Mouse (Mus musculus): ENCODE measurements around the gene Mbnl1. TPM values are rescaled to one million over a fixed set of nuclear protein-coding genes. Genes with fewer than 3 reads are reported as not detected.

Mbnl1 gene
- polyA plus RNA-seq, 1 experiment = 20.3 TPM

DNA sequence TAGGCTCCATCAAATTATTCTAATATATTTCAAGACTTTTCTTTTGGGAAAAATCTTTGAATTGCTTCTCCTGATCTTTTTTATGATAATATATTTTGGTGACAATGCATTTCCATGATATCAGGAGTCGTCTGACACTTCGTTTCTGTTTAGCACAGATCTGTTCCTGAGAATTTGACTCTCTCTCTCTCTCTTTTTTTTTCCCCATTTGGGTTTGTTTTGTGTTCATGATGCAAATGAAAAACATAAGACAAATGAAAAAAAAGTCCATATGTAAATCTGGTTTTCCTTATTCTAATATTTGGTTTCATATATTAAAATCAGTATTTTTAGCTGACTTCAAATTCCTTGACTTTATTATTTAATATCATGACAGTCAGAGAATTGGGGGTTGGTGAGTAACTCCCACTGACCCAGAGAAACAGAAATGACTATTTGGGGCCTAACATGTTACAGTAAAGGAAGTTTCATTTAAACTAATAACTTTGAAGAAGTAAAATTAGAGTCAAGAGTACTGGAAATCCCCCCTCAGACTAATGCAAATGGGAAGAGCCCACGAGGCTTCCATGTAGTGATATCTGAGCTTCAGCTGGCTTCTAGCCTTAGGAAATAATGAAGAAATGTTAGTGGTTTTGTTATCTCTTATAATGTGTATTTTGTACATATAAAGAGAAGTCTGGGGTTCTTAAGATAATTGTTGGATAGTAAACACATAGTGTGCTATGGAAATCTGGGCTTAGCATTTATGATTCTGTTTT, 65.8 kb downstream of the Mbnl1 start:
- Histone ChIP-seq H3K36me3 (replicated peaks; ENCODE audit: low read length) (peaks cover 43% of the 10 kb centered on the region), H3K27me3 (replicated peaks) (no peaks in the 10 kb centered on the region), H3K9me3 (no peaks in the 10 kb centered on the region), H3K4me1 (peaks cover 90% of the 10 kb centered on the region), H3K4me3 (replicated peaks) (peak overlapping the region; percentile 73)
- TF ChIP-seq FLI1 (IDR thresholded peaks at IDR 0.05; ENCODE audit: low read length) = no peak
- TF ChIP-seq GATA1 (IDR thresholded peaks at IDR 0.05; ENCODE audit: borderline replicate concordance, low read length) = no peak

DNA sequence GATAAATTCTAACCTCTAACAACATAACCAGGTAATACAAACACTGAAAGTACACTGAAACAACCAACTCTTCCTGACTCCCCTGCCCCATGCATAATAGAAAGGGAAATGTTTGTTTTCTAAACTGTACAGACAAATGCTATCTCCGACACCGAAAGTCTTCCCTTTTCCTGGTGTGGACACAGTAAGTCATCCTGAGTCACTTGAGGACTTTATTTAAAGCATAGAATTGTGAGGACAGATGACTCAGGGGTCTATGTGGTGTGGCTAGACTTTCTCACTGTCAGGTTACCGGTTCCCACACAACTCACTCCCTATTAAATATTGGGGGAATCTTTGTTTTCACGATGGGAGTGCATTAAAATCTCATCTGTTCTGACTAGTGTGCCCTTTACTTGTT, 68.5 kb downstream of the Mbnl1 start:
- H3K4me1 ChIP-seq = peaks cover 85% of the 10 kb centered on the region
- peaks cover 42% of the 10 kb centered on the region for H3K36me3 ChIP-seq (replicated peaks; ENCODE audit: low read length)
- H3K4me3 ChIP-seq (replicated peaks) = peak overlapping the region; percentile 75
- H3K9me3 ChIP-seq = no peaks in the 10 kb centered on the region
- H3K27me3 ChIP-seq (replicated peaks) = no peaks in the 10 kb centered on the region
- TF ChIP-seq FLI1 (IDR thresholded peaks at IDR 0.05; ENCODE audit: low read length) = no peak
- TF ChIP-seq GATA1 (IDR thresholded peaks at IDR 0.05; ENCODE audit: borderline replicate concordance, low read length) = no peak; the same call in 2 of the 3 replicates

DNA sequence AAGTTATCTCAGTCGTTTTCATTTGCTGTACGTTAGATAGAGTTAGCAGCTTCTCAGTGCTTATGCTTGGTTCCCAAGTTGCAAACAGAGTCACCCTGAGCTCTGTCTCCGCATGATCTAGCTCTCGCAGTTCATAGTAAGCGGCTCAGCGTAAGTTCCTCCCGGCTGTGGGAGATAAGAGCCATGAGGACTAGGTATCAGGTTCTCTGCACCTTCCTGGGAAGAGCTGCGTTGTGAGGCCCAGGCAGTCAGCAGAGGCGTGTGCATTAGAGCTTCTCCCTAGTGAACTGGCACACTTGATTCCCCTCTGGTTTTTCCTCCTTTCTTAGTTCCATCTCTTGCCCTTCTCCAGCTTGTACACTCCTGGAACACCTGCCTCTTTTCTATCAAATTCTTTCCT, 73.6 kb downstream of the Mbnl1 start:
- Histone ChIP-seq H3K27me3 (replicated peaks) (no peaks in the 10 kb centered on the region), H3K36me3 (replicated peaks; ENCODE audit: low read length) (peaks cover 83% of the 10 kb centered on the region), H3K9me3 (no peaks in the 10 kb centered on the region), H3K4me1 (peaks cover 87% of the 10 kb centered on the region), H3K4me3 (replicated peaks) (peak overlapping the region; percentile 47)
- no peak for TF ChIP-seq FLI1 (IDR thresholded peaks at IDR 0.05; ENCODE audit: low read length)
- TF ChIP-seq GATA1 (IDR thresholded peaks at IDR 0.05; ENCODE audit: borderline replicate concordance, low read length) = no peak

DNA sequence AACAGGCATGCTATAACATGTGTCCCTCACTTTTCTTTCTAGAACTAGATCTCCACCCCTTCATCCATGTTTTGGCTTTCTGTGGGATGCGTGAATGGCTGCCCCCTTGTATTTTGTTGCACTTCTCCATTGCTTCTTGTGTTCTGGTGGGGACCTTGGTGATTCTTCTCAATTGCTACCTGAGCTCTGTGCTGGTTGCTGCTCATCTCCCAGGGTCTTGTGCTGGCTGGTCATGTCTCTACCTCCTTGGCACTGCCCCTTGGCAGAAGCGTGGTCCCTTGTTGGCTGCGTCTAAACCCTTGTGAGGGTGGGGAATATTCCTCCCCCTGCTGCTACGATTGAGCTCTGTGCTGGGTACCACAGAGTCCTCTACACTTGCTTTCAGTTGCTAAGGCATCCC, 74.3 kb downstream of the Mbnl1 start:
- Histone ChIP-seq H3K27me3 (replicated peaks) (no peaks in the 10 kb centered on the region), H3K9me3 (no peaks in the 10 kb centered on the region), H3K4me1 (peaks cover 86% of the 10 kb centered on the region), H3K36me3 (replicated peaks; ENCODE audit: low read length) (peaks cover 89% of the 10 kb centered on the region), H3K4me3 (replicated peaks) (peak overlapping the region; percentile 33)
- TF ChIP-seq GATA1 (IDR thresholded peaks at IDR 0.05; ENCODE audit: borderline replicate concordance, low read length) = no peak
- TF ChIP-seq FLI1 (IDR thresholded peaks at IDR 0.05; ENCODE audit: low read length) = no peak

DNA sequence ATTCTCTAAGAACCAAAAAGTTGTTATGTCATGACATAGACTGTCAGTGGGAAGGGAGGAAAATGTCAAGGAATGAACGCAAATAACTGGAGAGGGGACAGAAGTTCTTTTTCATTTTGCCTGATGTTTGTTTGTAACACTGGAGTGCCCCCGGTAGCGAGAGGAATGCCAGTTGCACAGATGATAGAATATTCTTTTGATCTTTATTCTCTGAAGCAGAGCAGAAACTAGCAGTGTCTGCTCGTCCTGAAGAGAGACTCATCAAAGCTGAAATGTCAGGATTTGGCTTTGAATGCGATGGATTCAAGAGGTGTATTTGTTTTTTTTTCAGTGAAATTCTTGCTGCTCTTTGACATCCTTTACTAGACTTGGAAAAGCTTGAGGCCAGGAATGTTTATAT, 77.9 kb downstream of the Mbnl1 start:
- H3K27me3 ChIP-seq (replicated peaks) = no peaks in the 10 kb centered on the region
- no peaks in the 10 kb centered on the region for H3K9me3 ChIP-seq
- peaks cover 82% of the 10 kb centered on the region for H3K36me3 ChIP-seq (replicated peaks; ENCODE audit: low read length)
- peaks cover 79% of the 10 kb centered on the region for H3K4me1 ChIP-seq
- no peak for TF ChIP-seq FLI1 (IDR thresholded peaks at IDR 0.05; ENCODE audit: low read length)
- no peak for TF ChIP-seq GATA1 (IDR thresholded peaks at IDR 0.05; ENCODE audit: borderline replicate concordance, low read length)
- no peak overlapping the region for H3K4me3 ChIP-seq (replicated peaks)

DNA sequence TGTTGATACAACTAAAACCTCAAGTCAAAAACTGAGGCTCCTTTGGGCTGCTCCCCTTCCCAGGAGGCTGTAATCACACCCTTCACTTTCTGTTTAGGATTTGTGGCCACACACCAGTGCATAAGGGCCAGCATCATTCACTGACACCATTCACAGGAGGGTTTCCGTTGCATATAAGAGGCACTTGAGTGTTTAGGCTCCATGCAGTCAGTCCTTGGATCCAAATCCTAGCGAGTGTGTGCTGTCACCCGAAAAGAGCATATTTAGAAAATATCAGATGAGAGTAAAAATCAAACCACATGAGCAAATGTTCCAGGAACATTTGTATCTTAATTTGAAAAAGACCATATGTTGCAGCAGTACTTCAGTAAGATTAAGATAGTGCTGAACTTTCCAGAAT, 79.0 kb downstream of the Mbnl1 start:
- Histone ChIP-seq H3K4me1 (peaks cover 78% of the 10 kb centered on the region), H3K9me3 (no peaks in the 10 kb centered on the region), H3K4me3 (replicated peaks) (no peak overlapping the region), H3K27me3 (replicated peaks) (no peaks in the 10 kb centered on the region), H3K36me3 (replicated peaks; ENCODE audit: low read length) (peaks cover 83% of the 10 kb centered on the region)
- TF ChIP-seq FLI1 (IDR thresholded peaks at IDR 0.05; ENCODE audit: low read length) = no peak
- TF ChIP-seq GATA1 (IDR thresholded peaks at IDR 0.05; ENCODE audit: borderline replicate concordance, low read length) = no peak

DNA sequence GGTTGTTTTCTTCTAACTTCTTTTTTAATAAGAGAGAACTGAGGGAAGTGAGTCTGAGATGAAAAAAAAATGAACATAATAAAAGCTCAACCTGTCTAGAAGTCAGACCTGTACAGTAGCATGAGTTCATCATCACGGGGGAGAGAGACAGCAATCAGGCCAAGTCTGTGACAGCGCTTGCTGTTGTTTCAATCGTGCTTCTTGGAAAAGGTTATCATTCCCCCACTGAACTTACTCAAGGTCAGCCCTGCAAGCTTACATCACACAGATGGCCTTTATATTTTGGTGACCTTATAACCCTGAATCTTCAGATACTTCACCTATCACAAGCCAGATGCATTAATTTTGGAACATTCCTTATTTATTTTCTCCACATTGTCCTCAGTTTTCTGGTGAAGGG, 80.4 kb downstream of the Mbnl1 start:
- H3K36me3 ChIP-seq (replicated peaks; ENCODE audit: low read length) = peaks cover 81% of the 10 kb centered on the region

DNA sequence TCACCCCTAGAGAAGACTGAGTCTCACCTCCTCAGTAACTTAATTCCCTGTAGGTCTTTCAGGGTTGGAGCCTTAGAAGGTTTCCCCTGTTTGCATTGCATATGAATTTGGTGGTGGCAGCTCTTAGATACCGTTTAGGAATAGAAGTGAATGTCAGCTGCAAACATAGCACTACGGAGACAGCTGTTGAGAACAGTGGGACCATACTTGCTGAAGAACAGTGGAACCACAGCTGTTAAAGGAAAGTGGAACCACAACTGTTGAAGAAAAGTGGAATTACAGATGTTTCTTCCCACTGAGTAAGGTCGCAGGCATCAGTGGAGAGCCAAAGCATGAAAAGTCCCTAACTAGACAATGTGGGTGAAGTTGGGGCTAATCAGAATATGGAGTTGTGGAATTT, 84.0 kb downstream of the Mbnl1 start:
- peaks cover 80% of the 10 kb centered on the region for H3K36me3 ChIP-seq (replicated peaks; ENCODE audit: low read length)
- H3K9me3 ChIP-seq = no peaks in the 10 kb centered on the region
- no peak for TF ChIP-seq FLI1 (IDR thresholded peaks at IDR 0.05; ENCODE audit: low read length)
- TF ChIP-seq GATA1 (IDR thresholded peaks at IDR 0.05; ENCODE audit: borderline replicate concordance, low read length) = no peak
- H3K4me3 ChIP-seq (replicated peaks) = no peak overlapping the region
- H3K4me1 ChIP-seq = peaks cover 78% of the 10 kb centered on the region
- H3K27me3 ChIP-seq (replicated peaks) = no peaks in the 10 kb centered on the region

More for the DNA sequence above, 80.4 kb downstream of the Mbnl1 start:
- H3K4me1 ChIP-seq = peaks cover 75% of the 10 kb centered on the region
- no peaks in the 10 kb centered on the region for H3K27me3 ChIP-seq (replicated peaks)
- no peak overlapping the region for H3K4me3 ChIP-seq (replicated peaks)
- no peak for TF ChIP-seq FLI1 (IDR thresholded peaks at IDR 0.05; ENCODE audit: low read length)
- TF ChIP-seq GATA1 (IDR thresholded peaks at IDR 0.05; ENCODE audit: borderline replicate concordance, low read length) = no peak
- no peaks in the 10 kb centered on the region for H3K9me3 ChIP-seq

DNA sequence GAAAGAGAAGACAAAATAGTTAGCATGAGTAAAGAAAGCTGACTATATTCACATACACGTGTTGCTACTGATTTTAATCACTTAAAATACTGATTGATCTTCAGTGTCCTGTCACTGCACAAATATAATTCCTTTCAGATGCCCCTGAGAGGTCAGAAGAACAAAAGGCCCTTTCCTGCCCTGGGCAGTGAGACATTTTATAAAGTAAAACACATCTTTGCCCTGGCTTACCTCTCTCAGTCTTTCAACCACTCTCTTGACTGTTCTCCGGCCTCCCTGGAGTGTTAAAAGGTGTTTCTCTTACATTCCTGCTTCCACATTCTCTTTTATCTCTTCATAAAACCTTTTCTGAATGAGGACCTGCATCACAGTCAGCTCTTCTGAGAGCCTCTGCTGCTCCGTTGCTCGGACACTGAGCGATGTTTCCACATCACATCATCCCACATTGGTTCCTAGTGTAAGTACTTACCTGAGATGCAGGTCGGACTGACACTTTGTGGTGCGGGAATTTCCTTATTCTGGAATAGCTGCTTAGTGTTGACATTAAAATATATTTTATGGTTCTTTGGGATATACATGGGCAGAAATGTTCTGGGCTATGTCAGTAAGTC, 85.7 kb downstream of the Mbnl1 start:
- Histone ChIP-seq H3K4me3 (replicated peaks) (peak overlapping the region; percentile 9), H3K4me1 (peaks cover 82% of the 10 kb centered on the region), H3K9me3 (no peaks in the 10 kb centered on the region), H3K36me3 (replicated peaks; ENCODE audit: low read length) (peaks cover 82% of the 10 kb centered on the region), H3K27me3 (replicated peaks) (no peaks in the 10 kb centered on the region)
- TF ChIP-seq GATA1 (IDR thresholded peaks at IDR 0.05; ENCODE audit: borderline replicate concordance, low read length) (no peak), FLI1 (IDR thresholded peaks at IDR 0.05; ENCODE audit: low read length) (no peak)

DNA sequence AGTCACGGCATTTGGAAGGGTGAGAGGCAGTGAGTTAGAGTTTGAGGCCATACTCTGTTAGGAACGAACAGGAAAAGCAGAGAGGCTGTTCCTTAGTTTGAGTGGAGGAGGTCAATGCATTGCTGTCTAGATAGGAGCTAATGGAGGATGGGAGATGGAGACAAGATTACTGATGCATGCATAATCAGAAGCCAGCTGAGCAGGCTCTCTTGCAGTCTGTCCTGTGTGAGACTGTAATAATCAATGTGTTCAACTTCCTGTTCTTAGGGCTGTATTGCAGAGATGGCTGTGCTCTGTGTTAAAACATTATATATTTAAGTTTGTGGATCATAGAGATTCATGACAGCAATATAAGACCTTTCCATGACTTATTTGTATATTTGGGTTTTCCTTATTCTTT, 87.1 kb downstream of the Mbnl1 start:
- peaks cover 88% of the 10 kb centered on the region for H3K36me3 ChIP-seq (replicated peaks; ENCODE audit: low read length)
- no peaks in the 10 kb centered on the region for H3K9me3 ChIP-seq
- H3K4me3 ChIP-seq (replicated peaks) = no peak overlapping the region
- TF ChIP-seq GATA1 (IDR thresholded peaks at IDR 0.05; ENCODE audit: borderline replicate concordance, low read length) = no peak
- no peak for TF ChIP-seq FLI1 (IDR thresholded peaks at IDR 0.05; ENCODE audit: low read length)
- no peaks in the 10 kb centered on the region for H3K27me3 ChIP-seq (replicated peaks)
- H3K4me1 ChIP-seq = peaks cover 87% of the 10 kb centered on the region

All from megakaryocyte, embryonic 14.5 days (primary cell).